Comparison of ENCODE assay signal across 9 mouse cellular contexts in the genomic region with DNA sequence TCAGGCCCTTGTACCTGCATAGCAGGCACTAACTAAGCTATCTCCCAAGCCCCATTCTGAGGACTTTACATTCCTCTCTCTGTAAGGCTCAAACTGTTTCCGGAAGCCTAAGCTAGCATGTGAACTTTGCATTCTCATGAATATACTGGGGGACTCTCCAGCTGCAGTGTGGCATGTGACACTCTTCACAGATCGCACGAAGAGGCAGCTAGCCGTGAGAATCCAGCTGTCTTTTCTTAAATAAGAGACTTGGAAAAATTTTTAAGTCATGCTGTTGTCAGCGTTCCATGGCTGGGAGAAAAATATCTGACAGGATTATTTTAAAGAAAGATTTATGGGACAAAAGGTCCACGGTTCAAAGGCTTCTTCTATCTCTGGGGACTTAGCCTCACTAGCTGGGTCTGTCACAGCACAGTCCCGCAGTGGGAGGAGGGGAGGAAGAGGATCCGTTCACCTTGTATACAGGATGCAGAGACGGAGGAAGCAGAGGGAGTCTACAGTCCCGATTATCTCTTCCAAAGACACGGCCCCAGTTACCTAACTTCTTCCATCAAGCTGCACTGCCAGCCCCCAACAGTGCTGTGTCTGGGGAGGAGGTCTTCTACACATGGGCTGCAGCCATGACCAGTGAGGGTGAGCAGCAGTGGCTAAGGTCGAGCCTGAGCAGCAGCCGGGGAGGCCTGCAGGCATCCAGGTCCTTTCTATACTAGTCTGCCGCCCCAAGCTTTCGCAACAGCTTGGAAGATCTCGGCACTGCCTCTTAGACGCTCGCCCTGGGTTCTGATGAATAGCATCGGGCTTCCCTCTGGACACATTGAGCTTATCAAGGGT. TPM values are rescaled to one million over a fixed set of nuclear protein-coding genes. Genes with fewer than 3 reads are reported as not detected.
DNase-seq lines count a peak whose midpoint lies in the region; ATAC-seq and TF ChIP-seq lines count a peak whose summit lies in the region.
"Had no signal": no experiment of that assay in that cellular context is flagged by ENCODE, and none has a peak within 500 bp of the region (broad histone marks: within the 10 kb centered on the region; RNA-seq: fewer than 3 reads in every experiment).

No protein-coding gene starts in this region.

- H3K4me3 ChIP-seq in heart, adult 2 months: no peak overlapping the region
- H3K4me3 ChIP-seq in heart, embryonic 12.5 days: no peak overlapping the region
- H3K4me3 ChIP-seq in kidney, postnatal 0 days (replicated peaks; ENCODE audit: low read depth, low read length): no peak overlapping the region
- H3K4me3 ChIP-seq in midbrain, postnatal 0 days (ENCODE audit: low read depth, low read length): no peak overlapping the region
- H3K4me3 ChIP-seq: liver, embryonic 13.5 days had no signal

- H3K4me1 ChIP-seq in heart, adult 2 months (ENCODE audit: control insufficient read depth, insufficient read depth, low read length): peaks cover 2% of the 10 kb centered on the region; the same call in 1 of the 2 replicates
- peaks cover 37% of the 10 kb centered on the region for H3K4me1 ChIP-seq in heart, embryonic 12.5 days (replicated peaks)
- peaks cover 15% of the 10 kb centered on the region; the same call in 1 of the 2 replicates for H3K4me1 ChIP-seq in kidney, postnatal 0 days (replicated peaks; ENCODE audit: insufficient read depth, low read length)
- no peaks in the 10 kb centered on the region for H3K4me1 ChIP-seq in midbrain, postnatal 0 days (ENCODE audit: insufficient read depth, low read length)
- H3K4me1 ChIP-seq: liver, embryonic 13.5 days had no signal

- no peaks in the 10 kb centered on the region for H3K27me3 ChIP-seq in heart, adult 2 months (ENCODE audit: control insufficient read depth, insufficient read depth, low read length)
- H3K27me3 ChIP-seq in heart, embryonic 12.5 days (replicated peaks): no peaks in the 10 kb centered on the region; the same call in 1 of the 2 replicates
- H3K27me3 ChIP-seq in kidney, postnatal 0 days (ENCODE audit: insufficient read depth, low read length): no peaks in the 10 kb centered on the region
- no peaks in the 10 kb centered on the region for H3K27me3 ChIP-seq in midbrain, postnatal 0 days (ENCODE audit: insufficient read depth, low read length)
- H3K27me3 ChIP-seq: liver, embryonic 13.5 days had no signal

- H3K9ac ChIP-seq in heart, adult 2 months (ENCODE audit: low read depth, low read length): peak overlapping the region; percentile 17; the same call in 1 of the 2 replicates
- H3K9ac ChIP-seq in heart, embryonic 12.5 days: 0 out of 2 replicates have a peak overlapping the region, but pooled peaks have one; percentile 9
- no peak overlapping the region for H3K9ac ChIP-seq in kidney, postnatal 0 days (ENCODE audit: low read depth, low read length)
- peak overlapping the region; percentile 33; the same call in 1 of the 2 replicates for H3K9ac ChIP-seq in midbrain, postnatal 0 days (replicated peaks; ENCODE audit: low read length, poor library complexity, severe bottlenecking)
- H3K9ac ChIP-seq: liver, embryonic 13.5 days had no signal

- intact Hi-C loops in heart, adult 2 months (cut with DNase I): no loop called here

- H3K79me2 ChIP-seq in heart, adult 2 months (replicated peaks; ENCODE audit: control insufficient read depth, insufficient read depth, low read length): no peaks in the 10 kb centered on the region

- no peaks in the 10 kb centered on the region for H3K9me3 ChIP-seq in heart, embryonic 12.5 days (replicated peaks)
- H3K9me3 ChIP-seq in kidney, postnatal 0 days (replicated peaks; ENCODE audit: low read length): no peaks in the 10 kb centered on the region
- H3K9me3 ChIP-seq in midbrain, postnatal 0 days (ENCODE audit: low read length): no peaks in the 10 kb centered on the region
- H3K9me3 ChIP-seq: liver, embryonic 13.5 days had no signal

- H3K4me2 ChIP-seq in heart, embryonic 12.5 days: peak overlapping the region; percentile 1; the same call in 1 of the 2 replicates
- peak overlapping the region; percentile 37 for H3K4me2 ChIP-seq in kidney, postnatal 0 days (ENCODE audit: low read length)
- 0 out of 2 replicates have a peak overlapping the region, but pooled peaks have one; percentile 15 for H3K4me2 ChIP-seq in midbrain, postnatal 0 days (ENCODE audit: low read depth, low read length, poor library complexity, severe bottlenecking)
- H3K4me2 ChIP-seq: liver, embryonic 13.5 days had no signal

- H3K36me3 ChIP-seq in heart, adult 2 months (ENCODE audit: control insufficient read depth, insufficient read depth, low read length): no peaks in the 10 kb centered on the region
- H3K36me3 ChIP-seq in heart, embryonic 12.5 days: no peaks in the 10 kb centered on the region
- no peaks in the 10 kb centered on the region for H3K36me3 ChIP-seq in kidney, postnatal 0 days (ENCODE audit: insufficient read depth, low read length)
- H3K36me3 ChIP-seq in midbrain, postnatal 0 days (ENCODE audit: insufficient read depth, low read length): no peaks in the 10 kb centered on the region
- H3K36me3 ChIP-seq: liver, embryonic 13.5 days had no signal

- TF ChIP-seq POLR2A in heart, adult 2 months (IDR thresholded peaks at IDR 0.05; ENCODE audit: insufficient read depth, low read depth, low read length): no peak

- 40% methylated on average over 19 of the region's 19 CpGs for WGBS in heart, adult 2 months
- 45% methylated on average over 19 of the region's 19 CpGs for WGBS in heart, embryonic 12.5 days
- WGBS in kidney, postnatal 0 days: 23% methylated on average over 19 of the region's 19 CpGs
- 26% methylated on average over 19 of the region's 19 CpGs for WGBS in midbrain, postnatal 0 days

- no peak for TF ChIP-seq CTCF in heart, adult 2 months (IDR thresholded peaks at IDR 0.05)
- no peak for TF ChIP-seq CTCF in kidney, postnatal 0 days (IDR thresholded peaks at IDR 0.05; ENCODE audit: low read depth)
- no peak for TF ChIP-seq CTCF in midbrain, postnatal 0 days (IDR thresholded peaks at IDR 0.05)

- DNase-seq in heart, adult 2 months: peak in 1 of 2 experiments; percentile 52
- DNase-seq in heart, adult 8-10 months (ENCODE audit: low spot score): no peak
- DNase-seq in kidney, postnatal 0 days (ENCODE audit: low spot score): peak; percentile 72
- DNase-seq in midbrain, postnatal 0 days (ENCODE audit: low spot score): no peak
- no peak for DNase-seq in cerebellum, postnatal 36 days
- DNase-seq in frontal cortex, postnatal 14 days (ENCODE audit: low spot score in 2 of 2): no peak
- DNase-seq in gastrocnemius, postnatal 4 days (ENCODE audit: low spot score in 2 of 2): no peak
- DNase-seq: liver, embryonic 13.5 days had no signal

- TF ChIP-seq EP300 in heart, adult 2 months (IDR thresholded peaks at IDR 0.05; ENCODE audit: insufficient read depth, low read depth, low read length): no peak

- H3K27ac ChIP-seq in heart, adult 2 months: peak overlapping the region; percentile 18; the same call in 1 of the 2 replicates
- H3K27ac ChIP-seq in heart, embryonic 12.5 days (ENCODE audit: poor library complexity, severe bottlenecking): no peak overlapping the region
- H3K27ac ChIP-seq in kidney, postnatal 0 days: peak overlapping the region; percentile 76
- no peak overlapping the region for H3K27ac ChIP-seq in midbrain, postnatal 0 days (ENCODE audit: low read depth, low read length)
- H3K27ac ChIP-seq: liver, embryonic 13.5 days had no signal

- no peak for ATAC-seq in heart, embryonic 12.5 days (ENCODE audit: insufficient number of reproducible peaks, low FRiP score)
- peak; percentile 52 for ATAC-seq in kidney, postnatal 0 days (replicated peaks; ENCODE audit: low FRiP score, low read depth)
- ATAC-seq in midbrain, postnatal 0 days (ENCODE audit: low FRiP score): no peak

RNA-seq across cellular contexts. Expression of gene Ptpdc1, which starts 51.7 kb away (rescaled TPM):
- 1 to 10 TPM; 4.6 to 5.6 TPM for total RNA-seq in heart, adult 2 months (2021)
- polyA plus RNA-seq in heart, adult 2 months (2012; rRNA removed): 1.7 and 3.2 TPM in 2 replicates
- total RNA-seq in heart, adult 8-10 months (2022): 1 to 10 TPM; 4.7 to 5.9 (median 5.7) TPM
- polyA plus RNA-seq in heart, embryonic 12.5 days (2016; fragmentation: Nextera tagmentation; extraction: Ambion mirVana): 6.8 and 7.7 TPM in 2 replicates
- 9.9 and 10.7 TPM in 2 replicates for polyA plus RNA-seq in kidney, postnatal 0 days (2015; fragmentation: Nextera tagmentation; extraction: Ambion mirVana)
- 23.2 and 36.3 TPM in 2 replicates for total RNA-seq in midbrain, postnatal 0 days (2014; rRNA removed)
- 13.5 and 15.3 TPM in 2 replicates for polyA plus RNA-seq in midbrain, postnatal 0 days (2015; fragmentation: Nextera tagmentation; extraction: Ambion mirVana)
- total RNA-seq in gastrocnemius, postnatal 4 days (2021): 10 to 100 TPM; 12.6 to 14.6 TPM

Comparison
In these comparisons a context has a peak if more than half of its experiments do, and no peak if none do; other contexts are left out.
1. H3K27ac ChIP-seq: peak in heart, adult 2 months (single experiment) and kidney, postnatal 0 days (single experiment); none in heart, embryonic 12.5 days (single experiment) and midbrain, postnatal 0 days (single experiment).
2. Peak in every context shown above with its lines, with median percentiles within 50 percentile points of each other: H3K4me2 ChIP-seq.